Mouse (Mus musculus): ENCODE measurements around the gene Fto. TPM values are rescaled to one million over a fixed set of nuclear protein-coding genes. Genes with fewer than 3 reads are reported as not detected.

Gene Fto
- total and polyA plus RNA-seq, 3 experiments, result 8.4 to 43.2 (median 15.7) TPM

GRCm38 (mm10) chr8:91477471-91477870, 164.1 kb downstream of the Fto start:
- Histone ChIP-seq H3K79me2 (replicated peaks; ENCODE audit: control insufficient read depth, extremely low read depth, insufficient read depth, poor library complexity, severe bottlenecking) (no peaks in the 10 kb centered on the region), H3K36me3 (replicated peaks in 1 of 2; ENCODE audit: control insufficient read depth in 1 of 2, insufficient read depth in 1 of 2, low read length in 1 of 2) (peaks cover 9 to 59% of the 10 kb centered on the region in 2 experiments), H3K4me1 (ENCODE audit: control insufficient read depth in 1 of 2, insufficient read depth in 2 of 2) (peaks cover 0 to 3% of the 10 kb centered on the region in 2 experiments; a peak in 2 of 4 replicates), H3K9me3 (replicated peaks; ENCODE audit: low read length) (no peaks in the 10 kb centered on the region), H3K9ac (ENCODE audit: insufficient read depth, low read depth) (no peak overlapping the region), H3K27ac (ENCODE audit: insufficient read depth, low read depth) (no peak overlapping the region), H3K4me3 (replicated peaks in 1 of 3; ENCODE audit: low read depth in 2 of 3, low read length in 2 of 3, poor library complexity in 1 of 3) (no peak overlapping the region), H3K27me3 (replicated peaks) (no peaks in the 10 kb centered on the region), H3K4me2 (ENCODE audit: insufficient read depth, low read depth, poor library complexity, severe bottlenecking) (no peak overlapping the region)
- TF ChIP-seq ZKSCAN1 (IDR thresholded peaks at IDR 0.05; ENCODE audit: borderline replicate concordance, low read depth, low read length), result no peak
- no peak for TF ChIP-seq ELF1 (IDR thresholded peaks at IDR 0.05; ENCODE audit: low read depth, low read length)
- TF ChIP-seq USF1 (IDR thresholded peaks at IDR 0.05; ENCODE audit: low read depth, low read length), result no peak
- TF ChIP-seq ZNF384 (IDR thresholded peaks at IDR 0.05; ENCODE audit: low read depth, low read length), result no peak
- no peak for TF ChIP-seq MEF2A (IDR thresholded peaks at IDR 0.05; ENCODE audit: borderline replicate concordance, low read depth, low read length)
- no peak for TF ChIP-seq ZC3H11A (IDR thresholded peaks at IDR 0.05; ENCODE audit: low read depth, low read length)
- no peak for TF ChIP-seq JUND (conservative IDR thresholded peaks at IDR 0.05; ENCODE audit: low read depth, low read length)
- no peak for TF ChIP-seq E2F4 (IDR thresholded peaks at IDR 0.05; ENCODE audit: insufficient replicate concordance, low read depth, low read length)
- no peak for TF ChIP-seq ETS1 (conservative IDR thresholded peaks at IDR 0.05; ENCODE audit: low read depth, low read length)
- TF ChIP-seq EP300 (IDR thresholded peaks at IDR 0.05; ENCODE audit: low read length), result no peak
- no peak for TF ChIP-seq RCOR1 (conservative IDR thresholded peaks at IDR 0.05; ENCODE audit: low read depth, low read length)
- no peak for TF ChIP-seq JUN (IDR thresholded peaks at IDR 0.05; ENCODE audit: insufficient read depth, low read depth, low read length)
- TF ChIP-seq NRF1 (IDR thresholded peaks at IDR 0.05; ENCODE audit: low read depth, low read length), result no peak
- no peak for TF ChIP-seq MAFK (IDR thresholded peaks at IDR 0.05; ENCODE audit: insufficient replicate concordance, low read length)
- in situ Hi-C loops (cut with MboI; ENCODE audit: low pct_ligation_motif_present, low pct_unique_long_range_greater_than_20kb, low sequenced_read_pairs), result no loop called here
- dilution Hi-C loops (cut with MboI; ENCODE audit: extremely low pct_ligation_motif_present, extremely low pct_unique_long_range_greater_than_20kb, low sequenced_read_pairs), result no loop called here
- DNase-seq (ENCODE audit: extremely low read depth), result no peak

GRCm38 (mm10) chr8:91482511-91482910, 169.2 kb downstream of the Fto start:
- TF ChIP-seq RCOR1 (conservative IDR thresholded peaks at IDR 0.05; ENCODE audit: low read depth, low read length) (no peak), JUND (conservative IDR thresholded peaks at IDR 0.05; ENCODE audit: low read depth, low read length) (no peak), ELF1 (IDR thresholded peaks at IDR 0.05; ENCODE audit: low read depth, low read length) (no peak), ZKSCAN1 (IDR thresholded peaks at IDR 0.05; ENCODE audit: borderline replicate concordance, low read depth, low read length) (no peak), PAX5 (IDR thresholded peaks at IDR 0.05; ENCODE audit: low read length) (no peak), TCF12 (IDR thresholded peaks at IDR 0.05; ENCODE audit: low read depth, low read length) (no peak), USF1 (IDR thresholded peaks at IDR 0.05; ENCODE audit: low read depth, low read length) (no peak), MAZ (IDR thresholded peaks at IDR 0.05; ENCODE audit: low read depth, low read length) (no peak), ETS1 (conservative IDR thresholded peaks at IDR 0.05; ENCODE audit: low read depth, low read length) (no peak), KAT2A (IDR thresholded peaks at IDR 0.05; ENCODE audit: insufficient replicate concordance, low read length) (no peak), ZC3H11A (IDR thresholded peaks at IDR 0.05; ENCODE audit: low read depth, low read length) (no peak), CHD2 (IDR thresholded peaks at IDR 0.05; ENCODE audit: low read length) (no peak), UBTF (IDR thresholded peaks at IDR 0.05; ENCODE audit: low read depth, low read length) (no peak), MYC (IDR thresholded peaks at IDR 0.05; ENCODE audit: low read depth, low read length) (no peak), ZMIZ1 (IDR thresholded peaks at IDR 0.05; ENCODE audit: low read depth, low read length) (no peak), RAD21 (IDR thresholded peaks at IDR 0.05; ENCODE audit: low read depth, low read length) (no peak), MEF2A (IDR thresholded peaks at IDR 0.05; ENCODE audit: borderline replicate concordance, low read depth, low read length) (no peak), ZNF384 (IDR thresholded peaks at IDR 0.05; ENCODE audit: low read depth, low read length) (no peak)
- Histone ChIP-seq H3K36me3 (replicated peaks in 1 of 2; ENCODE audit: control insufficient read depth in 1 of 2, insufficient read depth in 1 of 2, low read length in 1 of 2) (peaks cover 3 to 60% of the 10 kb centered on the region in 2 experiments), H3K79me2 (replicated peaks; ENCODE audit: control insufficient read depth, extremely low read depth, insufficient read depth, poor library complexity, severe bottlenecking) (no peaks in the 10 kb centered on the region), H3K4me2 (ENCODE audit: insufficient read depth, low read depth, poor library complexity, severe bottlenecking) (no peak overlapping the region), H3K9me3 (replicated peaks; ENCODE audit: low read length) (no peaks in the 10 kb centered on the region), H3K27ac (ENCODE audit: insufficient read depth, low read depth) (no peak overlapping the region), H3K9ac (ENCODE audit: insufficient read depth, low read depth) (no peak overlapping the region), H3K4me3 (replicated peaks in 1 of 3; ENCODE audit: low read depth in 2 of 3, low read length in 2 of 3, poor library complexity in 1 of 3) (no peak overlapping the region), H3K4me1 (ENCODE audit: control insufficient read depth in 1 of 2, insufficient read depth in 2 of 2) (no peaks in the 10 kb centered on the region), H3K27me3 (replicated peaks) (no peaks in the 10 kb centered on the region)
- in situ Hi-C loops (cut with MboI; ENCODE audit: low pct_ligation_motif_present, low pct_unique_long_range_greater_than_20kb, low sequenced_read_pairs), result no loop called here
- DNase-seq (ENCODE audit: extremely low read depth), result no peak
- dilution Hi-C loops (cut with MboI; ENCODE audit: extremely low pct_ligation_motif_present, extremely low pct_unique_long_range_greater_than_20kb, low sequenced_read_pairs), result no loop called here

All from CH12.LX (cell line).